Mouse (Mus musculus): Measurements from ENCODE around the gene Stc2. TPM values are rescaled to one million over a fixed set of nuclear protein-coding genes. Genes with fewer than 3 reads are reported as not detected.

Gene Stc2
- polyA plus RNA-seq, 1 experiment from 2014 or later, result 2.6 TPM

GRCm38 (mm10) chr11:31354514-31354913 lies 15.4 kb downstream of the Stc2 start:
- no peak for ATAC-seq (replicated peaks; ENCODE audit: low FRiP score, low read depth)
- no peak overlapping the region for H3K4me3 ChIP-seq (replicated peaks; ENCODE audit: low read depth, low read length)
- H3K27me3 ChIP-seq (ENCODE audit: insufficient read depth, low read length), result no peaks in the 10 kb centered on the region
- no peak overlapping the region for H3K4me2 ChIP-seq (ENCODE audit: low read length)
- H3K27ac ChIP-seq, result no peak overlapping the region
- no peak for DNase-seq (ENCODE audit: low spot score)
- no peak overlapping the region for H3K9ac ChIP-seq (ENCODE audit: low read depth, low read length)
- 67% methylated on average over 1 of the region's 1 CpGs for WGBS
- H3K9me3 ChIP-seq (replicated peaks; ENCODE audit: low read length), result no peaks in the 10 kb centered on the region
- TF ChIP-seq CTCF (IDR thresholded peaks at IDR 0.05; ENCODE audit: low read depth), result no peak
- no peaks in the 10 kb centered on the region for H3K4me1 ChIP-seq (replicated peaks; ENCODE audit: insufficient read depth, low read length)
- no peaks in the 10 kb centered on the region for H3K36me3 ChIP-seq (ENCODE audit: insufficient read depth, low read length)

Other genes with a start within 250 kb of the Stc2 start
- gene Gm17332, start 187.6 kb downstream of the Stc2 start, polyA plus RNA-seq (2015; fragmentation: Nextera tagmentation; extraction: Ambion mirVana), result not detected in 2 replicates

Measured in kidney, postnatal 0 days (tissue).